Mouse (Mus musculus) ES-E14 (cell line): ENCODE measurements at regions not wholly inside any gene's neighbourhood (a gene's known extent, or its start where the extent isn't known, plus 50 kb on each side); places are given as distances from the start of the nearest gene placed in this dataset.

Experiments used
- DNase-seq: peaks from one replicate; pipeline ENCODE4 v3.0.0-alpha.2; 2013; ENCODE audit warnings: low read depth, low spot score
- H3K27ac ChIP-seq: 2 replicates; pipeline ENCODE4 v1.5.1; 2012; ENCODE audit warnings: low read depth, mild to moderate bottlenecking, low read length, moderate library complexity, mixed read lengths; ENCODE audit not compliant: poor library complexity, insufficient read depth, severe bottlenecking
- H3K36me3 ChIP-seq: 2 replicates; pipeline ENCODE4 v1.6.1; 2012; ENCODE audit warnings: mild to moderate bottlenecking, low read length, moderate library complexity, mixed read lengths; ENCODE audit not compliant: control insufficient read depth, poor library complexity, insufficient read depth, severe bottlenecking
- H3K4me1 ChIP-seq, 2 experiments: fragments of 150-350 bp in 1 of 2; sonication (generic) in 1 of 2; 2 replicates each; pipeline ENCODE4 v1.6.1; 2012; ENCODE audit warnings: low read length in 2 of 2, mild to moderate bottlenecking in 1 of 2, mixed read lengths in 1 of 2; ENCODE audit not compliant: control insufficient read depth in 2 of 2, insufficient read depth in 2 of 2, poor library complexity in 1 of 2
- H3K4me3 ChIP-seq, 2 experiments: fragments of 150-350 bp in 1 of 2; sonication (generic) in 1 of 2; 2 replicates each; pipeline ENCODE4 v1.5.1; 2012; ENCODE audit warnings: low read length in 2 of 2, low read depth in 1 of 2, mild to moderate bottlenecking in 1 of 2, mixed read lengths in 1 of 2; ENCODE audit not compliant: insufficient read depth in 1 of 2, poor library complexity in 1 of 2, severe bottlenecking in 1 of 2
- H3K9ac ChIP-seq: 2 replicates; pipeline ENCODE4 v1.6.1; 2012; ENCODE audit warnings: low read depth, mild to moderate bottlenecking, low read length, mixed read lengths; ENCODE audit not compliant: poor library complexity, insufficient read depth, severe bottlenecking
- H3K9me3 ChIP-seq: fragments of 150-350 bp; sonication (generic); 2 replicates; pipeline ENCODE4 v1.6.1; 2012; ENCODE audit warnings: low read depth, mild to moderate bottlenecking, low read length; ENCODE audit not compliant: control insufficient read depth, insufficient read depth
- CHD2 ChIP-seq: IDR thresholded peaks from 2 replicates; pipeline ENCODE4 v1.6.1; 2014; ENCODE audit warnings: mild to moderate bottlenecking, low read depth, low read length, inconsistent platforms
- HCFC1 ChIP-seq: IDR thresholded peaks from 2 replicates; pipeline ENCODE4 v1.6.1; 2012; ENCODE audit warnings: low read length, inconsistent platforms, borderline replicate concordance; ENCODE audit not compliant: insufficient read depth
- MAFK ChIP-seq: IDR thresholded peaks from 2 replicates; pipeline ENCODE4 v1.6.1; 2014; ENCODE audit warnings: mild to moderate bottlenecking, low read depth, low read length, inconsistent platforms; ENCODE audit not compliant: insufficient read depth
- ZC3H11A ChIP-seq: IDR thresholded peaks from 2 replicates; pipeline ENCODE4 v1.6.1; 2012; ENCODE audit warnings: low read depth, mild to moderate bottlenecking, inconsistent platforms, low read length, borderline replicate concordance
- ZNF384 ChIP-seq: IDR thresholded peaks from 2 replicates; pipeline ENCODE4 v1.6.1; 2012; ENCODE audit warnings: low read depth, low read length, inconsistent platforms
- in situ Hi-C, 2 experiments: fragments of 600-800 bp; cut with MboI; formaldehyde crosslinking; loops; one replicate each; pipeline ENCODE4 v1.15.1; 2025; ENCODE audit warnings: low sequenced_read_pairs in 2 of 2, inconsistent platforms in 1 of 2; ENCODE audit not compliant: unreplicated experiment in 2 of 2

DNA sequence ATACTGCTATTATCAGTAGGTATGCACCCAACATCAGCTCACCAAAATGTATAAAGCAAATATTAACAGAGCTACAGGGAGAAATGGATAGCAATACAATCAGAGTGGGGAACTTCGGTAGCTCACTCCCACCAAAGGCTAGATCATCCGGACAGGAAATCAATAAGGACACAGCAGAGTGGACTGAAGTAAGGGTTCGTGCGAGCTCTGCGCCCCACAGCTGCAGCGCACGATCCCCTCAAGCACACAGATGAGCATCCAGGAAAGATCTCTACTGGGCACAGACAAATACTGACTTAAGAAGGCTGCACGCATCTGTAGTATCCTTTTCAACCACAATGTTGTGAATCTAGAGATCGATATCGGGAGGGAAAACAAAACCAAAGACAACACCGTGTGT lies 517.5 kb upstream of the Adamts16 start:
- no peak overlapping the region for H3K9ac ChIP-seq
- no peak overlapping the region for H3K27ac ChIP-seq
- no peaks in the 10 kb centered on the region for H3K9me3 ChIP-seq
- in situ Hi-C loops, result no loop called here
- no peaks in the 10 kb centered on the region for H3K4me1 ChIP-seq
- no peak overlapping the region for H3K4me3 ChIP-seq
- no peak for TF ChIP-seq MAFK
- TF ChIP-seq ZC3H11A, result no peak
- no peak for TF ChIP-seq CHD2
- no peak for TF ChIP-seq HCFC1
- TF ChIP-seq ZNF384, result no peak
- no peaks in the 10 kb centered on the region for H3K36me3 ChIP-seq
- no peak for DNase-seq

DNA sequence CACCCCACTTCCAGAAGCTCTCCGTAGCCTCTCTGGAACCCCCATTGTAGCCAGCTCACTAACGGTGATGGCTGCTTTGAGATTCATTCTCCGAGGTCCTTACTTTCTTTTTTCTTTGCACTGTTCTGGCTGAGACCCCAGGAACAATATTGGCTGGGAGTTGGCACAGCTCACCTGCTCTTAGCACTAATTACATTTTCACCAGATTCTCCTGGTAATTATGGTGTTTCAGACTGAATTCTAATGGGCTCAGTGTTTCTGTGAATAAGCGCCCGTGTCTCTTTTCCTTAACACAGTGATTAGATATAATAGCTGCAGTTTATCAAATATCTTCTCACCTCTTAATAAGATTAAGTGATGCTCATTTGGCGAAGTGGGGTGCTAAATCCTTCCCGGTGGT lies 509.2 kb upstream of the Adamts16 start:
- no peak overlapping the region for H3K27ac ChIP-seq
- no peak for TF ChIP-seq ZNF384
- no peak for TF ChIP-seq MAFK
- TF ChIP-seq CHD2, result no peak
- no peak for TF ChIP-seq ZC3H11A
- no peak for TF ChIP-seq HCFC1
- H3K9me3 ChIP-seq, result no peaks in the 10 kb centered on the region
- no peaks in the 10 kb centered on the region for H3K4me1 ChIP-seq
- in situ Hi-C loops, result no loop called here
- H3K36me3 ChIP-seq, result no peaks in the 10 kb centered on the region
- H3K9ac ChIP-seq, result no peak overlapping the region
- H3K4me3 ChIP-seq, result no peak overlapping the region
- no peak for DNase-seq

DNA sequence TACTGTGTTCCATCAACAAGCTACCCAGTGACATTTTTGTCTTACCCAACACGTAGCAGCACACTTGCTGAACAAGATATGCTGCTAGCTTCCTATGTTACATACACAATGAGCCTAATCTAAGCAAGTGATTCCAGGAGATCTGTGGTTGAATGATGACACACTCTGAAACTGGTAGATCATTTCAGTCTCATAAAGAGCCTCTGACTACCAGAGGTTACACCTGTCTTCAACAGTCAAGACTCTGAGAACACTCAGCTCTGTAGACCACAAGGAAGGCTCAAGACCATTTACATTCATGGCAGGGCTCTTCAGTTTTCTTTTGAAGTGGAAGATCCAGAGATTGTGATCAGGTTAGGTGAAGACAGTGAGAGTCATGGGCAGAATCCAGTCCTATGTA lies 501.3 kb upstream of the Adamts16 start:
- no peak overlapping the region for H3K9ac ChIP-seq
- no peak for DNase-seq
- no peaks in the 10 kb centered on the region for H3K36me3 ChIP-seq
- H3K27ac ChIP-seq, result no peak overlapping the region
- no peaks in the 10 kb centered on the region for H3K9me3 ChIP-seq
- no peak overlapping the region for H3K4me3 ChIP-seq
- H3K4me1 ChIP-seq, result no peaks in the 10 kb centered on the region
- in situ Hi-C loops, result no loop called here
- TF ChIP-seq ZNF384 (no peak), MAFK (no peak), HCFC1 (no peak), CHD2 (no peak), ZC3H11A (no peak)

DNA sequence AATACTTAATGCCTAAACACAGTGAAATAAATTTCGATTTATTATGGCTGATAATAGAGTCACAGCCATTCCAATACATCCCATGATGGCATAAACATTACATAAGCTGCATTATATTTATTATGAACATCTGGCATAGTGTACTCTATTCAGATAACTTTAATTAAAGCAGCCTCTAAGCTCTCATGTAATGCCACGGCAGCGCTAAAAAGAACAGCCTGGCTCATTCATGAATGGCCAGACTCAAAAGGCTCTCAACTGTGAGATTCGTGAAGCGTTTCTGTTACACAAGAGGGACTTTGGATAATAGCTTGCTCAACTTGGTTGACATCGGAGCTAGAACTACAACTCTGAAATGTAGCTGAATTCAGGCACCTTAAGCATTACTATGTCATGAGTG lies 497.1 kb upstream of the Adamts16 start:
- TF ChIP-seq ZC3H11A (no peak), HCFC1 (no peak), MAFK (no peak), ZNF384 (no peak), CHD2 (no peak)
- no peak for DNase-seq
- in situ Hi-C loops, result no loop called here
- H3K27ac ChIP-seq, result no peak overlapping the region
- no peaks in the 10 kb centered on the region for H3K36me3 ChIP-seq
- no peaks in the 10 kb centered on the region for H3K9me3 ChIP-seq
- H3K4me3 ChIP-seq, result no peak overlapping the region
- no peaks in the 10 kb centered on the region for H3K4me1 ChIP-seq
- no peak overlapping the region for H3K9ac ChIP-seq

DNA sequence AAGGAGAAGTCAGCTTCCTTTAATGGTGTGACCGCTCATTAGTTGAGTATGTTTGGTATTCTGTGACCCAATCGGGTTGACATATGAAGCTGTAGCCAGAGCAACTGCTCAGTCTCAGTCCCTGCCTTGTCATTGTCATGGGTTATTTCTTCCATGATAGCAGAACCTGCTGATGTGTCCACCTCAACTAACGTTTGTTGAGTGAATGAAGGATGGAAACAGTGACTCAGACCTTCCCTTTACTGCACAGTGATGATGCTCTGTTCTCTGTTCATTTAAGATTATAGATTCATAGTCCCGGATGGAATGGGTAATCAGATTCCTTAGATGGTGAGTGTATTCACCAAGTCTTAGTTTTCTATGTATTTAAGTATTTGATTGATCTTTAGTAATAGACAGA lies 493.3 kb upstream of the Adamts16 start:
- Histone ChIP-seq H3K9me3 (no peaks in the 10 kb centered on the region), H3K4me1 (no peaks in the 10 kb centered on the region), H3K4me3 (no peak overlapping the region), H3K9ac (no peak overlapping the region), H3K36me3 (no peaks in the 10 kb centered on the region), H3K27ac (no peak overlapping the region)
- in situ Hi-C loops, result no loop called here
- no peak for DNase-seq
- TF ChIP-seq CHD2 (no peak), HCFC1 (no peak), MAFK (no peak), ZC3H11A (no peak), ZNF384 (no peak)
